Mouse (Mus musculus): ENCODE results near the gene Ptov1.

Gene Ptov1

DNA sequence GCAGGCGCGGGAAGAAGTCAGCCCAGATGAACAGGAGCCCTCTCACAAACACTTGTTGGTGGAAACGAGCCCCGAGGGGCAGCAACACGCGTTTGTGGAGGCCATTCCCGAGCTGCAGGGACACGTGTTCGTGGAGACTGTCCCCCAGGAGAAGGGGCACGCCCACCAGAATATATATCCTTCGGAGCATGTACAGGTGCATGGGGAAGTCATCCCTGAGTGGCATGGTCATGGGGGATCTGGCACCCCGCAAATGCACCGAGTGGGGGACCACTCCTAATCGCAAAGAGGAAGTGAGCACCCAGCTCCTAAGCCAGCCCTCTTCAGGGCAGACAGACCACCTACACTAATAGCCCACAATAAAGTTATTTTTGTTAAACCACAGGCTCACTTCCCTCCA, 29.2 kb downstream of the Ptov1 start:
- DNase-seq (ENCODE audit: low read depth, low spot score): no peak

DNA sequence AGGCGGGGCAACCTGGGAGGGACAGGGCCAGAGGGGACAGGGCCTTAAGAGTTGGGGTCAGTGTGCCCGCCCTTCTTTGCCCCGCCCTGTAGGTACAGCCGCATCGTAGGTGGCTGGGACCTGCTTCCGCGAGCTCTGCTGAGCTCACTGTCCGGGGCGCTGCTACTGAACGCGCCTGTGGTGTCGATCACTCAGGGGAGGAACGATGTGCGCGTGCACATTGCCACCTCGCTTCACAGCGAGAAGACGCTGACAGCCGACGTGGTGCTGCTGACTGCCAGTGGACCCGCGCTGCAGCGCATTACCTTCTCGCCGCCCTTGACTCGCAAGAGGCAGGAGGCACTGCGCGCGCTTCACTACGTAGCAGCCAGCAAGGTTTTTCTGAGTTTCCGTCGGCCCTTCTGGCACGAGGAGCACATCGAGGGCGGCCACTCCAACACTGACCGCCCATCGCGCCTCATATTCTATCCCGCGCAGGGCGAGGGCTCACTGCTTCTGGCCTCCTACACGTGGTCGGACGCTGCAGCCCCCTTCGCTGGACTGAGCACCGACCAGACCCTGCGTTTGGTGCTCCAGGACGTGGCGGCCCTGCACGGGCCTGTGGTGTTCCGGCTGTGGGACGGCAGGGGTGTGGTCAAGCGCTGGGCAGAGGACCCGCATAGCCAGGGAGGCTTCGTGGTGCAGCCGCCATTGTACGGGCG, 29.9 kb downstream of the Ptov1 start:
- no peak for DNase-seq (ENCODE audit: low read depth, low spot score)

DNA sequence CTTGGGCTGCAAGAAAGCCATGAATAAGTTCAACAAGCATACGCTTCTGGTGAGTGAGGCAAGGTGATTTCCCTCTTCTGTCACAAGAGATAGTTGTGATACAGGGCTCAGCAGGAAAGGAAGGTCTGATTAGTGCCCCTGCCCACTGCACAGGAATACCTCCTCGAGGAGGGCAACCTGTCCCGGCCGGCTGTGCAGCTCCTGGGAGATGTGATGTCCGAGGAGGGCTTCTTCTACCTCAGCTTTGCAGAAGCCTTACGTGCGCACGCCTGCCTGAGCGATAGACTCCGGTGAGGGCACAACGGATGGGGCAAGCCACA, 30.5 kb downstream of the Ptov1 start:
- DNase-seq (ENCODE audit: low read depth, low spot score): no peak

DNA sequence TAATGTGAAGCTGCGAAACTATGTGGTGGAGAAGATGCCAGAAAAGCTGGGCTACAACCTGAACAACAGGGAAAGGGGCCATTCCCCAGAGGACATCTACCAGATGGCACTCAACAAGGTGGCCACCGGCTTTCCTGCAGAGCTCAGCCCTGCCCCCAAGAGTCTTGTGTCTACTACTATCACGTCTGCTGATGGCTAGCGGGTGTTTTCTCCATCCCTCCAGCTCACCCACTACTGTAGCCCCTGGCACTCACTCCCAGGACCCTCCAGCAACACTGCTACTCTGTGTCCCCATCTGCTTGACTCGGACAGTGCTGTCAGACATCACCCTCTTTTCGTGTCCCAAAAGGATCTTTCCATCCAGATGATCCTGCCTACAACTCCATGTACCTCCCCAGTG, 31.5 kb downstream of the Ptov1 start:
- no peak for DNase-seq (ENCODE audit: low read depth, low spot score)

DNA sequence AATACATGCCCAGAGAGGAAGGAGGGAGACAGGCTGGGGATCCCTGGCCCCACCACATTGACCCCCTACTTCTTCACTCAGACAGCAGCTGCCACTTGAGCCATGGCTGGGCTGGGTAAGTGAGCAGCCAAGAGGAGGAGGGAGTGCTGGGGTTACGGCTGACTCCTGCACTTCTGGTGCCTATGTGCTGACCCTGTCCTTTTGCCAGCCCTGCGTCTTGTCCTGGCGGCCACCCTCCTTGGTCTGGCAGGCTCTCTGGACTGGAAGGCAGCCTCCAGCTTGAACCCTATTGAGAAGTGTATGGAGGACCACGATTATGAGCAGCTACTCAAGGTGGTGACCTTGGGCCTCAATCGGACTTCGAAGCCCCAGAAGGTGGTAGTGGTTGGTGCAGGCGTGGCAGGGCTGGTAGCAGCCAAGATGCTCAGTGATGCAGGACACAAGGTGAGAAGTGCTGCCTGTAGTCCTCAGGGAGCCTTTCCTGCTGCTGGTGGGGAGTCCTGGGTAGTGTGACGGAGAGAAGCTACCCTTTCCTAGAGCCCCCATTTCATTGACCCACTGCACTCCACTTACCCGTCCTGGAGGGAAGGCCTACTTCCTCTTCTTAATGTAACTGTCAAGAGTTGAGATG, 33.0 kb downstream of the Ptov1 start:
- DNase-seq (ENCODE audit: low read depth, low spot score): no peak

DNA sequence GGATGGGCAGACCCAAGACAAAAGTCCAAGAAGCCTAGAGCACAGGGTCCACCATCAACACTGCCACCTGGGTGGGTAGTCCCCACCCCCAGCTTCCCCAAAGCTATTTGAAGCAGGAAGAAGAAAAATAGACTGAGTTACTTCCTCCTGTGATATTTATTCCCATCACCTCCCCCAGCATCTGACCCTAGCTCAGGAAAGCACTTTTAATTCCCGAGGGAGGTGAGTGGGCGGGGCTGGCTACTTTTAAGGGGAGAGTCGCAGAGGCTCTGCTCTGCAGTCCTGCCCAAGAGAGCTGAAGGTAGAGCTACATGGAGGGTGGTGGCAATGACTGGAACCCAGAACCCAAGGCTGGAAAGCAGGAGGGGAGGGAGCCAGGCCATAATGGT, 33.6 kb downstream of the Ptov1 start:
- no peak for DNase-seq (ENCODE audit: low read depth, low spot score)

DNA sequence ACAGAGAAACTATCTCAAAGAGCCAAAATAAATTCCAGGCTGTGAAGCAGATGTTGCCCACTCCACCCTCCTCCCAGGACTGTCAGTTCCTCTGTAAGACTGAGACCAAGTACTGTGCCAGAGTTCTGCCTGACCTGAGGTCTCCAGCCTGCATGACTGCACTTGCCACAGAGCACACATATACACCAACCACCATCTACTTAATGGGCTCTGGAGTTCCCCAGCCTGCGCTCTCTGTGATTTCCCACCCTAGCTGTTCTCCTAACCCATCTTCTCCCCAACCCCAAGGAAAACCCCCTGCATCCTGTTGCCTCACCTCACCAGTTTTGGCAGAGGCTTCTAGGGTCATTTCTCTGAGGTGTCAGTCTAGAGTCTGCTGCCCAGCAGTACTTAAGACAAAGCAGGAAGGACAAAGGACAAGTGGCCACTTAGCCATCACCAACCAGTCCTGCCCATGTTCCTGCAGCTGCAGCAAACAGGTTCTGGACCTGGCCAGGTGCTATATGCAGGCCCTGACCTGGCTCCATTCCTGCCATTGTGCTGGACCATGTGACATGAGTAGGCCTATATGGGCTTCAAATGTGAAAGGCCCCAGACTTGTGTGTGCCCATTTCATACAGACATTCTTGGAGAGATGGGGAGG, 34.1 kb downstream of the Ptov1 start:
- DNase-seq (ENCODE audit: low read depth, low spot score): no peak

DNA sequence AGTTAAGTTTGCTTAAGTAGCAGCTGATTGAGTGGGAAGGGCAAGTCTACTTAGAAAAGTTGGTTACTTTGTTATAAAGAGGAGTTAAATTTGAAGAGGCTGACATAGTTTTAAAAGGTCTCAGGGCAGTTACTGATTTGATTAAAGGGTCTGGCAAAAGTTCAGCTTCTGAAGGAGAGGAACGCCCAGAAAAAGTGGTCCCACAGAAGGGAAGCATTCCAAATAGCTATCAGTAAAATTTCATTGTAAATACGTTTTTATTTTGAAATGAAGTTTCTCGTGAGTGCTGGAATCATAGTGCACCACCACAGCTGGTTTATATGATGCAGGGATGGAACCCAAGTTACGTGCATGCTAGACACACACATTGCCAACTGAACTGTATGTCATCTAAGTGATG, 36.8 kb downstream of the Ptov1 start:
- no peak for DNase-seq (ENCODE audit: low read depth, low spot score)

DNA sequence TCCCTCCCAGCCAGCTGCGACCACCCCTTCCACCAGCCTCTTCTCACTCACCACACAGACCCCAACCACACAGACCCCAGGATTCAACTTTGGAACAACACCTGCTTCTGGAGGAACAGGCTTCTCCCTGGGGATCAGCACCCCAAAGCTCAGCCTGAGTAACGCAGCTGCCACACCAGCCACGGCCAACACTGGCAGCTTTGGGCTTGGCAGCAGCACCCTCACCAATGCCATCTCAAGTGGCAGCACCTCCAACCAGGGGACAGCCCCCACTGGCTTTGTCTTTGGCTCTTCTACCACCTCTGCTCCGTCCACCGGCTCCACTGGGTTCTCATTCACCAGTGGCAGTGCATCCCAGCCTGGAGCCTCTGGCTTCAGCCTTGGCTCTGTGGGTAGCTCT, 40.9 kb downstream of the Ptov1 start:
- no peak for DNase-seq (ENCODE audit: low read depth, low spot score)

DNA sequence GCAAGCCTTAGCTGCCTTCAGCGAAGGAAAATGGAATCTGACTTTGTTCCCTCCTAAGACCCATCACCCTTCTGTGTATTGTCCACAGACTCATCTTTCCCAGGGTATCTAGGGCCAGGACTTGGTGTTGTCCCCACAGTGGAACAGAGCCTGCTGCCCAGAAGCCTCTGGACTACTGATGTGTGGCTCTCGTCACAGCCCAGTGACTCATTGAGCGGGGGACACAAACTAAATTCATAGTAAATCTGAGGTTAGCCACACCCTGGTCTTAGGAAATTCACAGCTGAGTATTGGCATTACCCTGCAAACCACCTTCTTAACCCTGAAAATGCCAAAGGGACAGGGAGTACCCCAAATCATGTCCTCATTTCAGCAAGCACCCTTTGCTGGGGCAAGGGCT, 42.8 kb downstream of the Ptov1 start:
- no peak for DNase-seq (ENCODE audit: low read depth, low spot score)

DNA sequence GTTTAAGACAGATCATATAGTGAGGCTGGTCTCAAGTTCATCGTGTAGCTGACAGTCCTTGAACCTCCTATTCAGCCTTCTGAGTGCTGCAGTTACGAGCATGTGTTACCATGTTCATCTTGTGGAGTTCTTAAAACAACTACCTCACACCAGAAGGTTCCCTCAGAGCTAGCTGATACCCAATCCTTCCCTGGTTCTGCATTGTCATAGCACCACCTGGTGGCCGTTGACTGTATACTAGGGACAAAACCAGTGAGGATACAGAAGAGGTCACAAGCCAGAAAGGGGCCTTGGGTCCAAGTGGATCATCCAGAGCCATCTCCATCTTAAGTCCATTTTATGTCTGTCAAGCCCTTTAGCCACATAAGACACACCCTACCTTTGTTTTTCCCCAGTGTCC, 44.7 kb downstream of the Ptov1 start:
- peak; percentile 72 for DNase-seq (ENCODE audit: low read depth, low spot score)

DNA sequence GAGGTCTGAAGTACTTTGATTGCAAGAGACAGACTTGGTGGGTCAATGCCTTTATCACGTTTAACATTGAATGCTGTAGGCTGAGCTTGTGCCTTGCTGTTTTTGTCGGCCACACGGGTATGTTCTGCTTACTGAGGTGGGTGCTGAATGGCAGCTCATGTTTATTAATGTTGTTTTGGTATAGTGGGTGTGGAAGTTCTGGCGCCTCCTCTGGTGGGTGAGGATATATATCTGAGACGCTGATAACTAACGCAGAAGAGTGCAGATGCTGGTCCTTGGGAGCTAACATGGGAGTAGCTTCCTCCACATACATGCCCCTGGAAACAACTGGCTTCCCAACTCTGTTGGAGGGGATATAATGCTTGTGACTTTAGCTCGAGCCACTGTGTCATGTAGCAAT, 46.2 kb downstream of the Ptov1 start:
- DNase-seq (ENCODE audit: low read depth, low spot score): no peak

DNA sequence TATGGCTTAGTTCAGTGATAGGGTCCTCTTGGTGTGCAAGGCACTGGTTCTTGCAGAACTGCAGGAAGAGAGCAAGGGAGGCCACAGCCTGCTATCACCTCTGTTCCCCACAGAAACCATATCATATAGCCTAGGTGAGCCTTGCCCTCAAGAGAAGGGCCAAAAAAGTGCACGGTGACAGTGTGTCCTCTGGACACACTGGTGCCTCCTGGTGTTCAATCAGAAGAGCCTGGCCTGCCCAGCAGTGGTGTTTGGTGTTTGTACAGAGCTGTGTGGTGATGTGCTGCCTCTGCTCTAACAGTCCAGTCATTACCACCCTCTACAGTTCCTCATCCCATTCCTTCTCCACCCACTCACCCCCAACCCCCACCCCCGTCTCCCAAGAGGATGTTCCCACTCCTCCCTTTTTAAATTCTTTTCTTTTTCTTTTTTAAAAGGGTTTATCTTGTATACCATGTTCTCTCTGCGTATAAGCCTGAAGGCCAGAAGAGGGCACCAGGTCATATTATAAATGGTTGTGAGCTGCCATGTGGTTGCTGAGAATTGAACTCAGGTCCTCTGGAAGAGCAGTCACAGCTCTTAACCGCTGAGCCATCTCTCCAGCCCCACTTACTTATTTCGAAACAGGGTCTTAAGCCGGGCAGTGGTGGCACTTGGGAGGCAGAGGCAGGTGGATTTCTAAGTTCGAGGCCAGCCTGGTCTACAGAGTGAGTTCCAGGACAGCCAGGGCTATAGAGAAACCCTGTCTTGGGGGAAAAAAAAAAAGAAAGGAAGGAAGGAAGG, 47.7 kb downstream of the Ptov1 start:
- no peak for DNase-seq (ENCODE audit: low read depth, low spot score)

DNA sequence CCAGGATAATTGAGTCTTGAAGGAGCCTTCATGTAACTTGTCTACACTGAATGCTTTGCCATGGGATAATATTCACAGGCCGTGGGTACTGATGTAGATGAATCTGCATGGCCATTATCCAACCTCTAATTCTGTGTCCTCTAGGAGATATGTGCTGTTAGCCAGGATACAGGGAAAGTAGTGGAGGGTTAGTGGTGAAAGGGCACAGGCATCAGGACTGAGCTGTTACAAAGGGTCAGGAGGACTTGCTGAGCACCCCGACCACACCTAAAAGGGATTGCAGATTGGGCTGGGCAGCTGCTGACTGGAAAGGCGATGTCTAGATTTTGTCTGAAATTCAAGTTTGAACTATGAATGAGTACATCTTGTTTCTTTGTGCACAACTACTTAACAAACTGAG, 49.1 kb downstream of the Ptov1 start:
- no peak for DNase-seq (ENCODE audit: low read depth, low spot score)

DNA sequence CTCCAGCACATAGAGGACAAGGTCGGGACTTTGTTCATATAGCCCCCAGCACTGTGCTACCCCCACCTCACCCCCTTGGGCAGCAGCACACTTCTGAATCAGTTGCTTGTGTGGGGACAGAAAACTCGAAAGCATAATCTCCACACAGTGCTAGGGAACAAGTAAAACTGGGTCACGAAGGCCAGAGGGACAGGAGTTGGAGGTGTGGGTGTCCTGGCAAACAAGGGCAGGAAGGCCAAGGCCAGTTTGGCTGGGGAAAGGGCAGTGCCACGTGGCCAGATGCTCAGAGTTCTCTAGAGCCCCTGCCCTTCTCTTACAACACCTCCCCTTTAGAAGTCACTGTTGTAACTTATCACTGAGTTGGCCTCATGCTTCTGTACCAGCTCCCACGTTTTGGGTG, 49.7 kb downstream of the Ptov1 start:
- no peak for DNase-seq (ENCODE audit: low read depth, low spot score)

DNA sequence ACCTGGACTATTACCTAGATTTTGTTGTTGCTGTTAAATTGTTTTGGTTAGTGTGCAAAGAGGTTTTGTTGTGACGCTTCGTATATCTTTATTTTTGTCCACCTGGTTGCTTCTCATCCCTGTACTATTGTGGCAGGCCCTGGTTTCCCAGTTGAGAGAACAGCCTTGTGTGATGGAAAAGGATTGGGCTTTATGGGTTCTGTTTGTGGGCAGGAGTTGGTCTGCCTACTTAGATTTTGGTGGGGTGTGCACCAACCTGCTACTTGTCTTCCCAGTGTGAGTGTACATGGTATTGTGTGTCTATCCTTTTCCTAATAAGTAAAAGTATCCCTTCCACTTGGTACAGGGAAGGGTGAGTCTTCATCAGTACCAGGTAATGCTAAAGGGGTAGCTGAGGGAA, 50.2 kb downstream of the Ptov1 start:
- no peak for DNase-seq (ENCODE audit: low read depth, low spot score)

DNA sequence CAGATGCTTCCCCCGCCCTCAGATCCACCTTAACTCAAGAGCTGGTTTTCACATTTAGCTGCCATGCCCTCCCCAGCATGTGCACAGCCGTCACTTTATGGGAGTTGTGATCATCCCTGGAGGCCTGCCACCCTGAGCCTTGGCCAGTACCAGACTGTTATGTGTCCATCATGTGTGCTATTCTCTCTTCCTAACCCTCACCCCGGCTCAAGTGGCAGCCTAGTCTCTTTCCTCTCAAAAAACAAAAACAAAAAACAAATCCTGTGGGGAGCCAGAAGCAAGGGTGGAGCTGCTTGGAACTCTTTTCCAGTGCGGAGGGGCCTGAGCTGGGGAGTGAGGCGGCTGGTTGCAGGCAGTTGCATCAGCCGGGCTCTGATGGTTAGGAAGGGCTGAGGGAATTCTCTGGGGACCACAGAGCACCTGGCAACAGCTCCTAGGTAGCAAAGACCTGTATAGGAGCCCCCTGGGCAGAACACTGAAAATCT, 50.8 kb downstream of the Ptov1 start:
- DNase-seq (ENCODE audit: low read depth, low spot score): no peak

DNA sequence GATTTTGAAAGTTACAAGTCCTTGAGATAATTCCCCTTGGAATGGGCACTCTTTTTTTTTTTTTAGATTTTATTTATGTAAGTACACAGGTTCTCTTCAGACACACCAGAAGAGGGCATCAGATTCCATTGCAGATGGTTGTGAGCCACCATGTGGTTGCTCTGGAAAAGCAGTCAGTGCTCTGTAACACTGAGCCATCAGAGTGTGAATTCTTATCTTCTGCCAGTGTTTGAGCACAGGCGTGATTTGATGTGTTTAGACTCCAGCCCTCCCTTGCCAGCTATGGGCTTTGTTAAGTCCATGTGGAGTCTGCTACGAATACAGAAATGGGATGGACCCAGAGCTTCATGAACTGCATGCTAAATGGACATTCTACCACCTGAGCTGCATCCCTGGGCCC, 51.4 kb downstream of the Ptov1 start:
- DNase-seq (ENCODE audit: low read depth, low spot score): no peak

DNA sequence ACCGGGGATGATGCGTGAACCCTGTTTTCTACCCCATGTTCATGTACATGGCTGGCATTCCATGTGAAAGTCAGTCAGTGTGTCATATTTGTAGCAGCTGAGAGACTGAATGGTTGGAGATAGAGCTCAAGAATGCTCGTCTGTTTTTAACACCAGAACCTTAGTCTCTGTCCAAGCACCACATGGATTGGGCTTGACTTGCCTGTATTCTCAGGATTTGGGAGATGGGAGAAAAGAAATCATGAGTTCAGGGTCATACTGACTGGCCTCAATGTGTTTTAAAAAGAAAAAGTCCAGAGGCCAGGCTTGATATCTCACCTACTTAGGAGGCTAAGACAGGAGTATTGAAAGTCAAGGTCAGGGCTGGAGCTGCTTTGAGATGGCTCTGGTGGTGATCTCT, 52.1 kb downstream of the Ptov1 start:
- no peak for DNase-seq (ENCODE audit: low read depth, low spot score)

DNA sequence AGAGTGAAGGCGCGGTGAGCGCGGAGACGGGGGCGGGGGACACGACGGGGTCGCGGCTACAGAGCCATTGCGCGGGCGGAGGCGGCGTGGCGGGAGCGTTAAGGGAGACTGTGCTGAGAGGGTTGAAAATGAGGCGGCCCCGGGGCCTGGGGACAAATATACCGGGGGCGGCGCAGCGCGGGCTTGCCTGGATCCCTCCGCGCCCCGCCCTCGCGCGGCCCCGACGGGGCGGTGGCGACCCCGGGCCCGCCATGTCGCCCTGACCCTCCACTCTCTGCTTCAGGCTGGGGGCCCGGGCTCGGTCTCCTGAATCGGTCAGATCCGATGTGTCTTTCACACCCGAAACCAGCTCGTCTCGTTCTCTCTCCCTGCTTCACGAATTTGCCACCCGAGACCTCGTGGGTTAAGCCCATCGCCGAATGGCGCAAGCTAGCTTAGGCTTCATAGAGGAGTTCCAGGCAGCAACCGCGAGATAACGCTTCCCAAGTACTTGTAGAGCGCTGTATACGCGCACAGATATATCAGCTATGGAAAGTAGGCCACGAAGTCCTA, 53.0 kb downstream of the Ptov1 start, which contains the start of gene Atf5:
Gene Atf5 (minus strand): TSS at position 189 of the 552 bp plus-strand sequence.
- DNase-seq (ENCODE audit: low read depth, low spot score): no peak

DNA sequence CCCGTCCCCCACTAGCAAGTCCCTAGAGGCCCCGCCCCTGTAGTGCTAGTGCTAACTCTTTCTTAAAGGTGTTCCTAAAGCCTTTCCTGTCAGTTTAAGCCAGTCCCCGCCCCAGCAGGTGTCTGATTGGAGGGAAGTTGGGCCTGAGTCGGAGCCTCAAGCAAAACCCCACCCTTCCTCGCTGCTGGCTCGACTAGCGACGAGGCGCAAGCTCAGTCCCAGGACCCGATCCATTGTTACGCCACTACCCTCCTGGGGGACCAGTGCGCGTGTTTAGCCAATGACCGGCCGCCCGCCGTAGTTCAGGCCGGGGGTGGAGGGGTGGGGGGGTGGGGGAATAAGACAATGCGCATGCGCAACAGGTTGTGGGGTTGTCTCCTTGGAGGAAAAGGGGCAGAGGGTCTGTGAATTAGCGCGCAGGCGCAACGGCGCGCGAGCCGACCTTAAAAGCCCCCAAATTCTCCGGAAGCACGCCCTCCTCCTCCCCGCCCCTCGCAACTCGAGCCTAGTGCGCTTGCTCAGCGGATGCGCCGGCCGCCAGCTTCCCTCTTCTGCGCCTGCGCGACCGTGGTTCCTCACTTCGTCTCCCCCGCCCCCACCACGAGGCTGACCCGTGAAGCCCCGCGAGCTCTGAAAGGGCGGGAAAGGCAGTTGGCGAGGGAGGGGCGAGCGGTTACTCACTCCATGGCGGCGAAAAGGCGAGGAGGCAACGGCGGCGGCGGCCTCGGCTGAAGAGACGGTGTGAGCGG, 53.7 kb downstream of the Ptov1 start, which contains the start of the genes Nup62 and Il4i1:
Gene Nup62 (plus strand): TSS at position 368 of the 749 bp plus-strand sequence.
Gene Il4i1 (plus strand): TSS at position 667 of the 749 bp plus-strand sequence.
- peak; percentile 91 for DNase-seq (ENCODE audit: low read depth, low spot score)
